Mouse (Mus musculus): ENCODE measurements around the gene Tle3. TPM values are rescaled to one million over a fixed set of nuclear protein-coding genes. Genes with fewer than 3 reads are reported as not detected.

Gene Tle3
- polyA plus RNA-seq, 1 experiment, result 47.2 TPM

GRCm38 (mm10) chr9:61367857-61368566 lies 4.2 kb upstream of the Tle3 start:
- WGBS, result 22% methylated on average over 6 of the region's 6 CpGs
- peaks cover 7% of the 10 kb centered on the region; the same call in 1 of the 2 replicates for H3K4me1 ChIP-seq (ENCODE audit: control insufficient read depth, insufficient read depth, low read length)
- H3K4me3 ChIP-seq (ENCODE audit: insufficient read depth, low read depth, low read length), result no peak overlapping the region
- no peaks in the 10 kb centered on the region for H3K36me3 ChIP-seq (ENCODE audit: control insufficient read depth, insufficient read depth, low read length)
- DNase-seq, result peak; percentile 96
- 0 out of 2 replicates have a peak, but pooled peaks have one; percentile 40 for TF ChIP-seq CTCF (conservative IDR thresholded peaks at IDR 0.05; ENCODE audit: insufficient read depth, insufficient read length, low read depth, low read length)
- no peak for TF ChIP-seq POLR2A (IDR thresholded peaks at IDR 0.05; ENCODE audit: low read depth, low read length)
- H3K27ac ChIP-seq (ENCODE audit: insufficient read depth, low read depth, low read length), result peak overlapping the region; percentile 20; the same call in 1 of the 2 replicates
- H3K27me3 ChIP-seq (replicated peaks; ENCODE audit: control insufficient read depth, insufficient read depth, low read length), result no peaks in the 10 kb centered on the region

- H3K27me3 ChIP-seq (replicated peaks; ENCODE audit: control insufficient read depth, insufficient read depth, low read length), result no peaks in the 10 kb centered on the region
- DNase-seq, result peak; percentile 97
- no peak overlapping the region for H3K4me3 ChIP-seq (ENCODE audit: insufficient read depth, low read depth, low read length)
- WGBS, result 4% methylated on average over 12 of the region's 12 CpGs
- H3K27ac ChIP-seq (ENCODE audit: insufficient read depth, low read depth, low read length), result peak overlapping the region; percentile 13; the same call in 1 of the 2 replicates
- TF ChIP-seq POLR2A (IDR thresholded peaks at IDR 0.05; ENCODE audit: low read depth, low read length), result no peak
- TF ChIP-seq CTCF (conservative IDR thresholded peaks at IDR 0.05; ENCODE audit: insufficient read depth, insufficient read length, low read depth, low read length), result no peak
- no peaks in the 10 kb centered on the region for H3K36me3 ChIP-seq (ENCODE audit: control insufficient read depth, insufficient read depth, low read length)
- H3K4me1 ChIP-seq (ENCODE audit: control insufficient read depth, insufficient read depth, low read length), result peaks cover 7% of the 10 kb centered on the region; the same call in 1 of the 2 replicates
Measured at GRCm38 (mm10) chr9:61368567-61369240, 3.5 kb upstream of the Tle3 start.

GRCm38 (mm10) chr9:61369316-61370273 lies 2.6 kb upstream of the Tle3 start:
- TF ChIP-seq POLR2A (IDR thresholded peaks at IDR 0.05; ENCODE audit: low read depth, low read length) (no peak), CTCF (conservative IDR thresholded peaks at IDR 0.05; ENCODE audit: insufficient read depth, insufficient read length, low read depth, low read length) (no peak)
- H3K4me1 ChIP-seq (ENCODE audit: control insufficient read depth, insufficient read depth, low read length), result peaks cover 7% of the 10 kb centered on the region; the same call in 1 of the 2 replicates
- peak overlapping the region; percentile 5; the same call in 1 of the 2 replicates for H3K4me3 ChIP-seq (ENCODE audit: insufficient read depth, low read depth, low read length)
- 3% methylated on average over 45 of the region's 45 CpGs for WGBS
- H3K27ac ChIP-seq (ENCODE audit: insufficient read depth, low read depth, low read length), result no peak overlapping the region
- DNase-seq, result peak; percentile 54
- H3K36me3 ChIP-seq (ENCODE audit: control insufficient read depth, insufficient read depth, low read length), result no peaks in the 10 kb centered on the region
- H3K27me3 ChIP-seq (replicated peaks; ENCODE audit: control insufficient read depth, insufficient read depth, low read length), result no peaks in the 10 kb centered on the region

- no peaks in the 10 kb centered on the region for H3K36me3 ChIP-seq (ENCODE audit: control insufficient read depth, insufficient read depth, low read length)
Measured at GRCm38 (mm10) chr9:61370454-61370888, 1.7 kb upstream of the Tle3 start.

GRCm38 (mm10) chr9:61370889-61371754 lies 1.0 kb upstream of the Tle3 start:
- DNase-seq, result peak; percentile 81
- no peaks in the 10 kb centered on the region for H3K36me3 ChIP-seq (ENCODE audit: control insufficient read depth, insufficient read depth, low read length)
- 1% methylated on average over 66 of the region's 66 CpGs for WGBS
- H3K4me1 ChIP-seq (ENCODE audit: control insufficient read depth, insufficient read depth, low read length), result peaks cover 7% of the 10 kb centered on the region; the same call in 1 of the 2 replicates
- H3K27me3 ChIP-seq (replicated peaks; ENCODE audit: control insufficient read depth, insufficient read depth, low read length), result no peaks in the 10 kb centered on the region
- H3K4me3 ChIP-seq (ENCODE audit: insufficient read depth, low read depth, low read length), result peak overlapping the region; percentile 43
- H3K27ac ChIP-seq (ENCODE audit: insufficient read depth, low read depth, low read length), result peak overlapping the region; percentile 86
- TF ChIP-seq CTCF (conservative IDR thresholded peaks at IDR 0.05; ENCODE audit: insufficient read depth, insufficient read length, low read depth, low read length), result no peak
- TF ChIP-seq POLR2A (IDR thresholded peaks at IDR 0.05; ENCODE audit: low read depth, low read length), result no peak

More at GRCm38 (mm10) chr9:61370454-61370888, 1.7 kb upstream of the Tle3 start:
- Histone ChIP-seq H3K4me3 (ENCODE audit: insufficient read depth, low read depth, low read length) (peak overlapping the region; percentile 43), H3K4me1 (ENCODE audit: control insufficient read depth, insufficient read depth, low read length) (peaks cover 7% of the 10 kb centered on the region; the same call in 1 of the 2 replicates), H3K27me3 (replicated peaks; ENCODE audit: control insufficient read depth, insufficient read depth, low read length) (no peaks in the 10 kb centered on the region), H3K27ac (ENCODE audit: insufficient read depth, low read depth, low read length) (peak overlapping the region; percentile 86)
- no peak for TF ChIP-seq CTCF (conservative IDR thresholded peaks at IDR 0.05; ENCODE audit: insufficient read depth, insufficient read length, low read depth, low read length)
- peak; percentile 73 for TF ChIP-seq POLR2A (IDR thresholded peaks at IDR 0.05; ENCODE audit: low read depth, low read length)
- DNase-seq, result peak; percentile 100
- 1% methylated on average over 25 of the region's 25 CpGs for WGBS
